Mouse (Mus musculus): ENCODE measurements at regions not wholly inside any gene's neighbourhood (a gene's known extent, or its start where the extent isn't known, plus 50 kb on each side); places are given as distances from the start of the nearest gene placed in this dataset.

GRCm38 (mm10) chr4:58728641-58729040, 58.9 kb downstream of the Olfr267 start:
- Histone ChIP-seq H3K9me3 (replicated peaks; ENCODE audit: control insufficient read depth, low read length) (no peaks in the 10 kb centered on the region), H3K27me3 (ENCODE audit: control insufficient read depth, insufficient read depth, low read length) (no peaks in the 10 kb centered on the region), H3K36me3 (replicated peaks; ENCODE audit: control insufficient read depth, insufficient read depth, low read length) (no peaks in the 10 kb centered on the region), H3K4me1 (ENCODE audit: control insufficient read depth, insufficient read depth) (no peaks in the 10 kb centered on the region), H3K9ac (replicated peaks; ENCODE audit: low read depth, low read length) (no peak overlapping the region), H3K27ac (ENCODE audit: low read depth) (no peak overlapping the region), H3K4me3 (ENCODE audit: low read depth, low read length) (no peak overlapping the region), H3K4me2 (ENCODE audit: low read depth, low read length) (no peak overlapping the region)
- ATAC-seq (ENCODE audit: insufficient read depth, low read depth) (no peak), DNase-seq (ENCODE audit: low spot score) (no peak)
- no peak for TF ChIP-seq EP300 (IDR thresholded peaks at IDR 0.05; ENCODE audit: low read depth)
- no peak for TF ChIP-seq CTCF (IDR thresholded peaks at IDR 0.05; ENCODE audit: low read depth)
- WGBS = 25% methylated on average over 1 of the region's 1 CpGs

DNA sequence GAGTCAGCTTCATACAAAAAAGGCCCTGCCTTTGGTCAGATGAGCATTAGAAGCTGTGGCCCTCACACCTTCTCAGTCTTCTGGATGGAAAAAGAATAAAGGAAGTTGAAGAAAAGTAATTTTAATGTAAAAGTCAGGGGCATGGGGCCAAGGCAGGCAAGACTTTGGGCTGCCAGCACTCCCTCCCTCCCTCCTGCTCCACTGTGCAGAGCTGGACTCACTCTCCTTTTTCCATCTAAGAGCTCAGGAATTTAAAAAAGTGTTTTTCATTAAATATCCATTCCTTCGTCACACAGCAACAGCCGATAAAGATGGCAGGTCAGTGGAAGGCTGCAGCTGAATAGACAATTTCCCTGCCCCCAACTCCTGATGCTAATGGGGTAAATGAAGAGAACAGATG, 61.1 kb downstream of the Olfr267 start:
- Histone ChIP-seq H3K9ac (replicated peaks; ENCODE audit: low read depth, low read length) (no peak overlapping the region), H3K27me3 (ENCODE audit: control insufficient read depth, insufficient read depth, low read length) (no peaks in the 10 kb centered on the region), H3K9me3 (replicated peaks; ENCODE audit: control insufficient read depth, low read length) (no peaks in the 10 kb centered on the region), H3K27ac (ENCODE audit: low read depth) (no peak overlapping the region), H3K36me3 (replicated peaks; ENCODE audit: control insufficient read depth, insufficient read depth, low read length) (no peaks in the 10 kb centered on the region), H3K4me3 (ENCODE audit: low read depth, low read length) (no peak overlapping the region), H3K4me2 (ENCODE audit: low read depth, low read length) (no peak overlapping the region), H3K4me1 (ENCODE audit: control insufficient read depth, insufficient read depth) (no peaks in the 10 kb centered on the region)
- WGBS = 59% methylated on average over 2 of the region's 2 CpGs
- ATAC-seq (ENCODE audit: insufficient read depth, low read depth) (no peak), DNase-seq (ENCODE audit: low spot score) (no peak)
- TF ChIP-seq CTCF (IDR thresholded peaks at IDR 0.05; ENCODE audit: low read depth) (no peak), EP300 (IDR thresholded peaks at IDR 0.05; ENCODE audit: low read depth) (no peak)

GRCm38 (mm10) chr4:58722772-58723171, 64.7 kb downstream of the Olfr267 start:
- H3K9ac ChIP-seq (replicated peaks; ENCODE audit: low read depth, low read length) = no peak overlapping the region
- no peaks in the 10 kb centered on the region for H3K36me3 ChIP-seq (replicated peaks; ENCODE audit: control insufficient read depth, insufficient read depth, low read length)
- DNase-seq (ENCODE audit: low spot score) = no peak
- no peaks in the 10 kb centered on the region for H3K27me3 ChIP-seq (ENCODE audit: control insufficient read depth, insufficient read depth, low read length)
- no peak overlapping the region for H3K4me2 ChIP-seq (ENCODE audit: low read depth, low read length)
- ATAC-seq (ENCODE audit: insufficient read depth, low read depth) = no peak
- H3K27ac ChIP-seq (ENCODE audit: low read depth) = no peak overlapping the region
- no peak for TF ChIP-seq CTCF (IDR thresholded peaks at IDR 0.05; ENCODE audit: low read depth)
- TF ChIP-seq EP300 (IDR thresholded peaks at IDR 0.05; ENCODE audit: low read depth) = no peak
- H3K4me1 ChIP-seq (ENCODE audit: control insufficient read depth, insufficient read depth) = no peaks in the 10 kb centered on the region
- no peaks in the 10 kb centered on the region for H3K9me3 ChIP-seq (replicated peaks; ENCODE audit: control insufficient read depth, low read length)
- no peak overlapping the region for H3K4me3 ChIP-seq (ENCODE audit: low read depth, low read length)
- WGBS = 54% methylated on average over 9 of the region's 9 CpGs

DNA sequence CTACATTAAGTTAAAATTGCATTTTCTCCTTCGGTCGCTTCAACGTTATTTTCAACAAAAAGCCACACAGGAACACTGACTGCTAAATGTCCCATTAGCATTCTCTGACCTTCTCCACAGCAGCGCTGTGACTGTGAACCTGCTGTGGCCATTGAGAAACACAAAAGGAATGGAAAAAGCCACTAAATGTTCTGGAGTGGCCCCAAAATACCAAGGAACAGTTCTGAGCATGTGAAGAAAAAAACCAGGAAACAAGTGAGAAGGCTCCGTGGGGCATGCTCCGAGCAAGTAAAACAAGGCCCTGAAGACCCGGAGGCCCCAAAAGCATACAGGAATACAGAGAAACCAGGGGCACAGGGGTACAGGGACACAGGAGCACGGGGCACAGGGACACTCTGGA, 66.8 kb downstream of the Olfr267 start:
- H3K9me3 ChIP-seq (replicated peaks; ENCODE audit: control insufficient read depth, low read length) = no peaks in the 10 kb centered on the region
- H3K36me3 ChIP-seq (replicated peaks; ENCODE audit: control insufficient read depth, insufficient read depth, low read length) = no peaks in the 10 kb centered on the region
- ATAC-seq (ENCODE audit: insufficient read depth, low read depth) (no peak), DNase-seq (ENCODE audit: low spot score) (no peak)
- TF ChIP-seq EP300 (IDR thresholded peaks at IDR 0.05; ENCODE audit: low read depth) = no peak
- no peak overlapping the region for H3K4me3 ChIP-seq (ENCODE audit: low read depth, low read length)
- 76% methylated on average over 8 of the region's 8 CpGs for WGBS
- H3K27me3 ChIP-seq (ENCODE audit: control insufficient read depth, insufficient read depth, low read length) = no peaks in the 10 kb centered on the region
- no peak overlapping the region for H3K4me2 ChIP-seq (ENCODE audit: low read depth, low read length)
- H3K9ac ChIP-seq (replicated peaks; ENCODE audit: low read depth, low read length) = no peak overlapping the region
- no peak overlapping the region for H3K27ac ChIP-seq (ENCODE audit: low read depth)
- no peaks in the 10 kb centered on the region for H3K4me1 ChIP-seq (ENCODE audit: control insufficient read depth, insufficient read depth)

GRCm38 (mm10) chr4:58716426-58716825, 71.1 kb downstream of the Olfr267 start:
- no peaks in the 10 kb centered on the region for H3K36me3 ChIP-seq (replicated peaks; ENCODE audit: control insufficient read depth, insufficient read depth, low read length)
- no peak overlapping the region for H3K4me3 ChIP-seq (ENCODE audit: low read depth, low read length)
- WGBS = 50% methylated on average over 11 of the region's 11 CpGs
- DNase-seq (ENCODE audit: low spot score) = no peak
- H3K4me2 ChIP-seq (ENCODE audit: low read depth, low read length) = no peak overlapping the region
- ATAC-seq (ENCODE audit: insufficient read depth, low read depth) = no peak
- H3K27ac ChIP-seq (ENCODE audit: low read depth) = no peak overlapping the region
- TF ChIP-seq EP300 (IDR thresholded peaks at IDR 0.05; ENCODE audit: low read depth) (no peak), CTCF (IDR thresholded peaks at IDR 0.05; ENCODE audit: low read depth) (no peak)
- no peak overlapping the region for H3K9ac ChIP-seq (replicated peaks; ENCODE audit: low read depth, low read length)
- H3K9me3 ChIP-seq (replicated peaks; ENCODE audit: control insufficient read depth, low read length) = no peaks in the 10 kb centered on the region
- peaks cover 4% of the 10 kb centered on the region; the same call in 1 of the 2 replicates for H3K4me1 ChIP-seq (ENCODE audit: control insufficient read depth, insufficient read depth)
- H3K27me3 ChIP-seq (ENCODE audit: control insufficient read depth, insufficient read depth, low read length) = no peaks in the 10 kb centered on the region

DNA sequence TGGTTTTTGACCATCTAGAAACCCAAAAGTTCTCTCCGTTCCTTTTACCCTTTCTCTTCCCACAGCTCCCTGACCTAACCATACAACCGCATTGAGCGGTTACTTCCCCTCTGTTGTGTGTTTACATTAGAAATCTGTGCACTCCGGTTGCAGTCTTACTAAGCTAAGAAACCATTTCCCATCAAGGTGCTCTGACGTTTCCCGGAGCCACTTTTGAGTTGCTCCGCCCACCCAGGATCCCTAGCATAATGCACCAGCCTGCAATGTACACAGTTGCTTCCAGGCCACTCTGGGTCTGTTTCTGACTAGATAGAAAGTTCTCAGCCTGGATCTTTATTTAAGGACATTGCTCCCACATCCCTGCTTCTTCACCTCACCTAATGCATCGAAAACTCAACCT, 71.7 kb downstream of the Olfr267 start:
- Histone ChIP-seq H3K9ac (replicated peaks; ENCODE audit: low read depth, low read length) (no peak overlapping the region), H3K27ac (ENCODE audit: low read depth) (no peak overlapping the region), H3K27me3 (ENCODE audit: control insufficient read depth, insufficient read depth, low read length) (no peaks in the 10 kb centered on the region), H3K36me3 (replicated peaks; ENCODE audit: control insufficient read depth, insufficient read depth, low read length) (no peaks in the 10 kb centered on the region), H3K9me3 (replicated peaks; ENCODE audit: control insufficient read depth, low read length) (no peaks in the 10 kb centered on the region), H3K4me3 (ENCODE audit: low read depth, low read length) (no peak overlapping the region), H3K4me1 (ENCODE audit: control insufficient read depth, insufficient read depth) (peaks cover 4% of the 10 kb centered on the region; the same call in 1 of the 2 replicates), H3K4me2 (ENCODE audit: low read depth, low read length) (no peak overlapping the region)
- TF ChIP-seq CTCF (IDR thresholded peaks at IDR 0.05; ENCODE audit: low read depth) (no peak), EP300 (IDR thresholded peaks at IDR 0.05; ENCODE audit: low read depth) (no peak)
- no peak for DNase-seq (ENCODE audit: low spot score)
- 82% methylated on average over 8 of the region's 8 CpGs for WGBS
- ATAC-seq (ENCODE audit: insufficient read depth, low read depth) = no peak
